Mouse (Mus musculus): ENCODE results near the gene Gm14444.
"Not testable (repeated sequence)": the region's sequence is repeated elsewhere in the genome, so short reads cannot be mapped to it uniquely, and the experiment has no call there.

Gm14444 gene

DNA sequence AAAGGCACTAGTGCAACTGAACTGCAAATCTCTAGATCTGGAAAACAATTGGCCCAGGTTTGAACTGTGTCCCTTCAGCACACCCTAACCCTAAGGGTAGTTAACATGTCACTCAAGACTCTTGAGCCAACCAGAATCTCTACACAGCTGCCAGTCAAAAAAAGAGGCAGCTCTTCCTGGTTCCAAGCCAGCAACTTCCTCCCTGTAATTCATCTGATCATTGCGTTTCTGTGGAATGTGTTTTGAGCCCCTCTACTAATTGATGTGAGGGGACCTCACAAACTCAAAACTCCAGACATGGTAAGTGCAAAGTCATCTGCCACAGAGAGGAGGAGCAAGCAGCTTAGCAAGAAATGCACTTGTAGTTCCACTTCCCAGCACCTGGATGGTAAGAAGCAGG, at the start of gene Gm14444:
TSS of gene Gm14444 (plus strand) at position 220 of the 400 bp plus-strand sequence.
- not testable (repeated sequence) for DNase-seq (ENCODE audit: low spot score in 2 of 2)

DNA sequence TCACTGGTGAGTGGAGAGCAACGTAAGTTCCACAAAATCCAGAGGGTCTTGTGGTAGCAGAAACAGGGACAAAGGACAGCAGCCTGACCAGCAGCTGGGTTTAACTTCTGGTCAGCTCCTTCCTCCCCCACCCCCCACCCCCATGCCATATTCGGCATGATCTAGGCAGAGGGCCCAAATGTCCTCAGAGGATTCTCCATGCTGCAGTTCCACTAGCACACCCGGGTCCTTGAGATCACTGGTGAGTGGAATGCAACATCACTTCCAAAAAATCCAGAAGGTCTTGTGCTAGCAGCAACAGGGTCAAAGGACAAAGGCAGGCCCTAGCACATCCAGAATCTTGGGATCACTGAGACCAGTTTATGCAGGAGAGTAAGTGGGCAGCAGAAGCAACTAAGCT, 44.6 kb upstream of the Gm14444 start:
- DNase-seq (ENCODE audit: low spot score in 2 of 2): not testable (repeated sequence)

DNA sequence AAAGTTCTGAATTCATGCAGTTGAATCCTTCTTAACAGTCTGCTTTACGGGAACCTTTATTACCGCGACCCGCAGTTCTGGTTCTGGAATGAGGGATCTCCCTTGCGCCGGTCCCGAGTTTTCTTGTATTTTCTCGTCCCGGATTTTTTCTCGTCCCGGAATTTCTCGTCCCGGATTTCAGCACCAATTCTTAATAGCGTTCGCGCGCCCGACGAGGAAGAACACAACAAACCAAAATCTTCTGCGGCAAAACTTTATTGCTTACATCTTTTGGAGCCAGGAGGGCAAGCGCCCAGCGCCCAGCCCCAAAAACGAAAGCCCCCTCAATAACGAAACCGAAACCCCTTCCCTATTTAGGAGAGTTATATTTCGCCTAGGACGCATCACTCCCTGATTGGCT, 34.2 kb downstream of the Gm14444 start:
- not testable (repeated sequence) for DNase-seq (ENCODE audit: low spot score in 2 of 2)

DNA sequence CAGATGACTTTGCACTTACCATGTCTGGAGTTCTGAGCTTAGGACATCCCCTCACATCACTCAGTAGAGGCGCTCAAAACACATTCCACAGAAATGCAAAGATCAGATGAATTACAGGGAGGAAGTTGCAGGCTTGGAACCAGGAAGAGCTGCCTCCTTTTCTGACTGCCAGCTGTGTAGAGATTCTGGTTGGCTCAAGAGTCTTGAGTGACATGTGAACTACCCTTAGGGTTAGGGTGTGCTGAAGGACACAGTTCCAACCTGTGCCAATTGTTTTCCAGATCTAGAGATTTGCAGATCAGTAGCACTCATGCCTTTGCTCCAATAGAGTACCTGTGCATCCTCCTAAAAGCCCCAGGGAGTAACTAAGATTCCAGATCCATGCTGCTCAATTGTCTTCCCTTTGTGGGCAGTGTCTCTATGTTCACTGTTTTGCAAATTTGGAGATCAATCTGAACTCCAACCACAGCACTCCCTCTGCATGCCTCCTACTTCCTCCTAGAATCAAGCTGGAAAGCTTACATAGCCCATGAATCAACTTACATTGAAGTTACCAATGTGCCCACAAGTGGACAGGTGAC, 57.7 kb downstream of the Gm14444 start, which contains the start of gene Gm14393:
TSS of gene Gm14393 (minus strand) at position 101 of the 581 bp plus-strand sequence.
- not testable (repeated sequence) for DNase-seq (ENCODE audit: low spot score in 2 of 2)
